Mouse (Mus musculus) C2C12 (cell line): Measurements from ENCODE around the gene Gp1ba. TPM values are rescaled to one million over a fixed set of nuclear protein-coding genes. Genes with fewer than 3 reads are reported as not detected.

ENCODE experiments used
- H3K27me3 ChIP-seq: one replicate; pipeline ENCODE4 v1.6.1; 2011; ENCODE audit not compliant: control insufficient read depth, insufficient read depth, insufficient read length
- H3K36me3 ChIP-seq: one replicate; pipeline ENCODE4 v1.6.1; 2011; ENCODE audit not compliant: control insufficient read depth, insufficient read depth
- H3K4me3 ChIP-seq: one replicate; pipeline ENCODE4 v1.5.1; 2011; ENCODE audit warnings: mild to moderate bottlenecking, control low read depth; ENCODE audit not compliant: poor library complexity, insufficient read depth, severe bottlenecking
- H3K79me2 ChIP-seq: one replicate; pipeline ENCODE4 v1.6.1; 2011; ENCODE audit not compliant: control insufficient read depth, insufficient read depth
- H3K79me3 ChIP-seq: one replicate; pipeline ENCODE4 v1.6.1; 2011; ENCODE audit warnings: low read depth, control low read depth
- H3ac ChIP-seq: one replicate; pipeline ENCODE3; 2011; ENCODE audit warnings: low read depth; ENCODE audit not compliant: control insufficient read depth, insufficient read length
- CEBPB ChIP-seq: IDR thresholded peaks from one replicate; pipeline ENCODE4 v1.6.1; 2011; ENCODE audit warnings: low read depth, mild to moderate bottlenecking, control low read depth, moderate library complexity
- CTCF ChIP-seq: IDR thresholded peaks from one replicate; pipeline ENCODE4 v1.5.1; 2011; ENCODE audit not compliant: control insufficient read depth, insufficient read depth, insufficient read length
- FOSL1 ChIP-seq: IDR thresholded peaks from one replicate; pipeline ENCODE4 v1.8.0; 2011; ENCODE audit warnings: mild to moderate bottlenecking, low read length; ENCODE audit not compliant: poor library complexity, insufficient read depth, severe bottlenecking
- MAX ChIP-seq: IDR thresholded peaks from one replicate; pipeline ENCODE4 v1.6.1; 2011; ENCODE audit warnings: mild to moderate bottlenecking, control low read depth
- MYOD1 ChIP-seq: IDR thresholded peaks from one replicate; pipeline ENCODE4 v1.6.1; 2011; ENCODE audit warnings: low read depth; ENCODE audit not compliant: control insufficient read depth, insufficient read length
- MYOG ChIP-seq: IDR thresholded peaks from one replicate; pipeline ENCODE4 v1.6.1; 2011; ENCODE audit not compliant: control insufficient read depth, insufficient read length; ENCODE audit errors: extremely low read depth
- USF1 ChIP-seq: IDR thresholded peaks from one replicate; pipeline ENCODE4 v1.6.1; 2011; ENCODE audit warnings: low read depth, mild to moderate bottlenecking, control low read depth, moderate library complexity
- polyA plus RNA-seq: library from polyadenylated mRNA; unstranded; fragments of >200 nt; fragmentation: generic; extraction: Trizol; gene quantifications from one replicate; pipeline ENCODE4 v1.2.1, GENCODE M21; 2012; ENCODE audit warnings: missing spikeins

The Gp1ba gene
- polyA plus RNA-seq, 1 experiment, result 0.13 TPM

- Histone ChIP-seq H3ac (peak within 1 kb of the TSS; percentile 85), H3K36me3 (peaks cover 50% of the 10 kb centered on the region), H3K4me3 (peak within 1 kb of the TSS; percentile 99), H3K27me3 (no peaks in the 10 kb centered on the region), H3K79me2 (peaks cover 94% of the 10 kb centered on the region), H3K79me3 (peaks cover 65% of the 10 kb centered on the region)
- TF ChIP-seq CTCF (no peak), MAX (no peak), CEBPB (no peak), MYOD1 (no peak), MYOG (no peak), FOSL1 (no peak), USF1 (no peak)
Measured at GRCm38 (mm10) chr11:70656964-70657363, 18.0 kb downstream of the Gp1ba start, which contains the start of gene Eno3. Gene Eno3, plus strand, starts transcription at chr11:70657202.

- Histone ChIP-seq H3K4me3 (peak overlapping the region; percentile 99), H3K79me2 (peaks cover 90% of the 10 kb centered on the region), H3ac (peak overlapping the region; percentile 74), H3K79me3 (peaks cover 59% of the 10 kb centered on the region), H3K27me3 (no peaks in the 10 kb centered on the region), H3K36me3 (peaks cover 50% of the 10 kb centered on the region)
- TF ChIP-seq MAX, result no peak
Measured at GRCm38 (mm10) chr11:70657573-70657972, 18.7 kb downstream of the Gp1ba start.

- TF ChIP-seq FOSL1 (no peak), MYOG (no peak), MAX (no peak), CTCF (no peak), MYOD1 (no peak)
- peak overlapping the region; percentile 99 for H3K4me3 ChIP-seq
- H3K36me3 ChIP-seq, result peaks cover 50% of the 10 kb centered on the region
Measured at GRCm38 (mm10) chr11:70657991-70658390, 19.1 kb downstream of the Gp1ba start.

GRCm38 (mm10) chr11:70658521-70658920, 19.6 kb downstream of the Gp1ba start:
- Histone ChIP-seq H3K27me3 (no peaks in the 10 kb centered on the region), H3K79me3 (peaks cover 50% of the 10 kb centered on the region), H3K4me3 (peak overlapping the region; percentile 99), H3K79me2 (peaks cover 80% of the 10 kb centered on the region), H3ac (peak overlapping the region; percentile 74), H3K36me3 (peaks cover 48% of the 10 kb centered on the region)
- peak; percentile 12 for TF ChIP-seq MAX
- peak; percentile 51 for TF ChIP-seq MYOD1
- TF ChIP-seq CEBPB, result no peak
- no peak for TF ChIP-seq USF1
- no peak for TF ChIP-seq MYOG
- no peak for TF ChIP-seq FOSL1
- no peak for TF ChIP-seq CTCF

More at GRCm38 (mm10) chr11:70657991-70658390, 19.1 kb downstream of the Gp1ba start:
- H3ac ChIP-seq, result peak overlapping the region; percentile 74
- peaks cover 55% of the 10 kb centered on the region for H3K79me3 ChIP-seq
- no peaks in the 10 kb centered on the region for H3K27me3 ChIP-seq
- H3K79me2 ChIP-seq, result peaks cover 85% of the 10 kb centered on the region

GRCm38 (mm10) chr11:70658942-70659341, 20.0 kb downstream of the Gp1ba start:
- Histone ChIP-seq H3K79me2 (peaks cover 76% of the 10 kb centered on the region), H3K4me3 (peak overlapping the region; percentile 16), H3ac (peak overlapping the region; percentile 55), H3K36me3 (peaks cover 50% of the 10 kb centered on the region), H3K79me3 (peaks cover 46% of the 10 kb centered on the region), H3K27me3 (no peaks in the 10 kb centered on the region)
- TF ChIP-seq USF1 (no peak), MYOD1 (no peak), MAX (peak; percentile 11), MYOG (no peak), CTCF (no peak), FOSL1 (no peak), CEBPB (no peak)

- Histone ChIP-seq H3K79me3 (peaks cover 46% of the 10 kb centered on the region), H3K4me3 (no peak overlapping the region), H3K36me3 (peaks cover 64% of the 10 kb centered on the region), H3K79me2 (peaks cover 70% of the 10 kb centered on the region), H3K27me3 (no peaks in the 10 kb centered on the region), H3ac (no peak overlapping the region)
- TF ChIP-seq CEBPB, result no peak
- TF ChIP-seq MYOG, result no peak
- no peak for TF ChIP-seq CTCF
- TF ChIP-seq USF1, result no peak
- TF ChIP-seq MYOD1, result no peak
- no peak for TF ChIP-seq FOSL1
- no peak for TF ChIP-seq MAX
Measured at GRCm38 (mm10) chr11:70660571-70660970, 21.6 kb downstream of the Gp1ba start.
